Comparison of ENCODE assay signal across 22 mouse cellular contexts in the genomic region with DNA sequence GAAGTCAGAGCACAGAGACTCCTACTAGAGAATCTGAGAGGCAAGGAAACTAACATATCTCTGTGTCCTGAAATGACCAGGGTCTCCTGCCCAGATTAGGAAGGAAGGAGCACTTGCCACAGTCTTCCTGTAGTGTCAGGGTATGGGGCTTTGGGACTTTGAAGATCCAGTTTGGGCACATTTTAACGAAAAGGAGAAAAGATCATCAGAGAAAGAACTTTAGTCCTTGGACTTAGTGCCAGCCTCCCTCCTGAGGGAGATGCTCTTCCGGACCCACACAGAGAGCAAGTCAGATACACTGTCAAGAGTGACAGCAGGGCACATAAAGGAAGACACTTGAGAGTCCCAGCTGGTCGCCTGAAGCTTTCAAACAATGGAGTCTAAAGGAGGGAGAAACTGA. TPM values are rescaled to one million over a fixed set of nuclear protein-coding genes. Genes with fewer than 3 reads are reported as not detected.
A peak's percentile ranks its signal among the peaks of the same experiment; 100 is the strongest.
DNase-seq lines count a peak whose midpoint lies in the region; ATAC-seq and TF ChIP-seq lines count a peak whose summit lies in the region.
"Had no signal": no experiment of that assay in that cellular context is flagged by ENCODE, and none has a peak within 500 bp of the region (broad histone marks: within the 10 kb centered on the region; RNA-seq: fewer than 3 reads in every experiment).

No protein-coding gene starts in this region.

- H3K9ac ChIP-seq in kidney, embryonic 15.5 days = no peak overlapping the region
- H3K9ac ChIP-seq in kidney, embryonic 14.5 days (ENCODE audit: low read depth, low read length) = no peak overlapping the region
- no peak overlapping the region for H3K9ac ChIP-seq in midbrain, embryonic 11.5 days (ENCODE audit: low read length)
- no peak overlapping the region for H3K9ac ChIP-seq in midbrain, embryonic 15.5 days

- peak; percentile 72 for DNase-seq in kidney, adult 2 months
- DNase-seq in kidney, adult 9 months = peak; percentile 81
- no peak for DNase-seq in layer of hippocampus, adult 2 months (ENCODE audit: low spot score in 2 of 2)
- no peak for DNase-seq in layer of hippocampus, adult 9-10 months (ENCODE audit: low spot score)
- DNase-seq in midbrain, embryonic 11.5 days (ENCODE audit: low spot score, missing footprints) = peak; percentile 35
- DNase-seq: adrenal gland, adult 2 months; adrenal gland, adult 8-10 months; adrenal gland, postnatal 10 days; adrenal gland, postnatal 14 days; adrenal gland, postnatal 25 days; adrenal gland, postnatal 36 days; B cell, adult 2 months; cerebellum, adult 11 months; cerebellum, adult 11-12 months had no signal

- WGBS in kidney, adult 2 months = 43% methylated on average over 3 of the region's 3 CpGs
- 73% methylated on average over 3 of the region's 3 CpGs for WGBS in kidney, embryonic 15.5 days
- WGBS in kidney, embryonic 14.5 days = 71% methylated on average over 3 of the region's 3 CpGs
- 64% methylated on average over 3 of the region's 3 CpGs for WGBS in midbrain, embryonic 11.5 days
- 42% methylated on average over 3 of the region's 3 CpGs for WGBS in midbrain, embryonic 15.5 days

- H3K27me3 ChIP-seq in kidney, adult 2 months (replicated peaks; ENCODE audit: control insufficient read depth, insufficient read depth, low read length) = no peaks in the 10 kb centered on the region
- H3K27me3 ChIP-seq in kidney, embryonic 15.5 days = no peaks in the 10 kb centered on the region
- no peaks in the 10 kb centered on the region for H3K27me3 ChIP-seq in kidney, embryonic 14.5 days (ENCODE audit: control insufficient read depth, insufficient read depth, low read length)
- no peaks in the 10 kb centered on the region for H3K27me3 ChIP-seq in midbrain, embryonic 11.5 days (ENCODE audit: control insufficient read depth, insufficient read depth, low read length)
- no peaks in the 10 kb centered on the region for H3K27me3 ChIP-seq in midbrain, embryonic 15.5 days (replicated peaks)
- H3K27me3 ChIP-seq: CH12.LX, Patski had no signal

- H3K4me1 ChIP-seq in kidney, adult 2 months (ENCODE audit: control insufficient read depth, insufficient read depth, low read length) = peaks cover 16% of the 10 kb centered on the region; the same call in 1 of the 2 replicates
- no peaks in the 10 kb centered on the region for H3K4me1 ChIP-seq in kidney, embryonic 15.5 days
- no peaks in the 10 kb centered on the region for H3K4me1 ChIP-seq in kidney, embryonic 14.5 days (ENCODE audit: control insufficient read depth, insufficient read depth, low read length)
- no peaks in the 10 kb centered on the region for H3K4me1 ChIP-seq in midbrain, embryonic 11.5 days (ENCODE audit: control insufficient read depth, insufficient read depth, low read length)
- H3K4me1 ChIP-seq in midbrain, embryonic 15.5 days = no peaks in the 10 kb centered on the region

- no peak for TF ChIP-seq POLR2A in kidney, adult 2 months (IDR thresholded peaks at IDR 0.05; ENCODE audit: low read depth, low read length)

- no peak for ATAC-seq in kidney, embryonic 15.5 days (replicated peaks; ENCODE audit: low FRiP score)
- ATAC-seq in kidney, embryonic 14.5 days (ENCODE audit: low FRiP score, low TSS enrichment) = no peak
- ATAC-seq in midbrain, embryonic 11.5 days (ENCODE audit: low FRiP score) = no peak
- ATAC-seq in midbrain, embryonic 15.5 days (replicated peaks) = no peak
- ATAC-seq: activated CD4-positive, CD25-positive, alpha-beta regulatory T cell, adult 4 months; CD4-positive, CD25-positive, alpha-beta regulatory T cell, adult 4 months; Patski had no signal

- no peak for TF ChIP-seq CTCF in kidney, adult 2 months (conservative IDR thresholded peaks at IDR 0.05; ENCODE audit: insufficient read depth, insufficient read length, low read depth, low read length)
- TF ChIP-seq CTCF in layer of hippocampus, adult 2 months (conservative IDR thresholded peaks at IDR 0.05) = no peak

- H3K27ac ChIP-seq in kidney, adult 2 months (ENCODE audit: insufficient read depth, low read depth, low read length) = peak overlapping the region; percentile 88
- no peak overlapping the region for H3K27ac ChIP-seq in kidney, embryonic 15.5 days
- H3K27ac ChIP-seq in kidney, embryonic 14.5 days (ENCODE audit: low read depth, low read length) = no peak overlapping the region
- H3K27ac ChIP-seq in layer of hippocampus, adult 2 months = peak overlapping the region; percentile 66; the same call in 1 of the 2 replicates
- H3K27ac ChIP-seq in midbrain, embryonic 11.5 days (ENCODE audit: low read depth, low read length) = no peak overlapping the region
- H3K27ac ChIP-seq in midbrain, embryonic 15.5 days = no peak overlapping the region

- no peak overlapping the region for H3K4me3 ChIP-seq in kidney, adult 2 months (ENCODE audit: insufficient read depth, low read depth, low read length)
- H3K4me3 ChIP-seq in kidney, embryonic 15.5 days (replicated peaks) = no peak overlapping the region
- H3K4me3 ChIP-seq in kidney, embryonic 14.5 days (ENCODE audit: low read length) = no peak overlapping the region
- H3K4me3 ChIP-seq in layer of hippocampus, adult 2 months = no peak overlapping the region
- no peak overlapping the region for H3K4me3 ChIP-seq in midbrain, embryonic 11.5 days (ENCODE audit: low read depth, low read length)
- H3K4me3 ChIP-seq in midbrain, embryonic 15.5 days = no peak overlapping the region

- no peak overlapping the region for H3K4me2 ChIP-seq in kidney, embryonic 15.5 days
- no peak overlapping the region for H3K4me2 ChIP-seq in kidney, embryonic 14.5 days (replicated peaks; ENCODE audit: low read depth, low read length)
- H3K4me2 ChIP-seq in midbrain, embryonic 11.5 days = no peak overlapping the region
- H3K4me2 ChIP-seq in midbrain, embryonic 15.5 days = no peak overlapping the region

- H3K36me3 ChIP-seq in kidney, adult 2 months (ENCODE audit: control insufficient read depth, insufficient read depth, low read length) = no peaks in the 10 kb centered on the region; the same call in 1 of the 2 replicates
- H3K36me3 ChIP-seq in kidney, embryonic 15.5 days = no peaks in the 10 kb centered on the region
- H3K36me3 ChIP-seq in kidney, embryonic 14.5 days (ENCODE audit: control insufficient read depth, insufficient read depth, low read length) = no peaks in the 10 kb centered on the region
- no peaks in the 10 kb centered on the region for H3K36me3 ChIP-seq in midbrain, embryonic 11.5 days (ENCODE audit: control insufficient read depth, insufficient read depth, low read length)
- H3K36me3 ChIP-seq in midbrain, embryonic 15.5 days (replicated peaks) = no peaks in the 10 kb centered on the region

- H3K9me3 ChIP-seq in kidney, embryonic 15.5 days (replicated peaks) = no peaks in the 10 kb centered on the region
- no peaks in the 10 kb centered on the region for H3K9me3 ChIP-seq in kidney, embryonic 14.5 days (ENCODE audit: control insufficient read depth, low read length)
- H3K9me3 ChIP-seq in midbrain, embryonic 11.5 days (ENCODE audit: control insufficient read depth, low read length) = no peaks in the 10 kb centered on the region
- no peaks in the 10 kb centered on the region for H3K9me3 ChIP-seq in midbrain, embryonic 15.5 days
- H3K9me3 ChIP-seq: G1E had no signal

RNA-seq across cellular contexts. Expression of gene Ahcyl2, which starts 36.2 kb away (rescaled TPM):
- 107 and 122 TPM in 2 replicates for polyA plus RNA-seq in kidney, adult 2 months (2012; rRNA removed)
- 16.1 and 16.5 TPM in 2 replicates for polyA plus RNA-seq in kidney, embryonic 15.5 days (2015; fragmentation: Nextera tagmentation; extraction: Ambion mirVana)
- 13.7 and 17.2 TPM in 2 replicates for polyA plus RNA-seq in kidney, embryonic 14.5 days (2014; fragmentation: Nextera tagmentation; extraction: Ambion mirVana)
- 100 to 1,000 TPM; 237 to 264 TPM for total RNA-seq in layer of hippocampus, adult 2 months (2021)
- 11.3 and 11.8 TPM in 2 replicates for polyA plus RNA-seq in midbrain, embryonic 11.5 days (2014; fragmentation: Nextera tagmentation; extraction: Ambion mirVana)
- polyA plus RNA-seq in midbrain, embryonic 15.5 days (2015; fragmentation: Nextera tagmentation; extraction: Ambion mirVana) = 18.0 and 20.6 TPM in 2 replicates

Comparison
In these comparisons a context has a peak if more than half of its experiments do, and no peak if none do; other contexts are left out.
1. H3K27ac ChIP-seq: peak in kidney, adult 2 months (single experiment) and layer of hippocampus, adult 2 months (single experiment); none in kidney, embryonic 15.5 days (single experiment), kidney, embryonic 14.5 days (single experiment), midbrain, embryonic 11.5 days (single experiment) and midbrain, embryonic 15.5 days (single experiment).
2. DNase-seq: peak in kidney, adult 2 months (single experiment), kidney, adult 9 months (single experiment) and midbrain, embryonic 11.5 days (single experiment); none in layer of hippocampus, adult 2 months (0 of 2) and layer of hippocampus, adult 9-10 months (single experiment).